Mouse (Mus musculus): ENCODE measurements at regions not wholly inside any gene's neighbourhood (a gene's known extent, or its start where the extent isn't known, plus 50 kb on each side); places are given as distances from the start of the nearest gene placed in this dataset.
"Not testable (repeated sequence)": the region's sequence is repeated elsewhere in the genome, so short reads cannot be mapped to it uniquely, and the experiment has no call there.

GRCm38 (mm10) chr11:52460190-52460780, 64.1 kb downstream of the 9530068E07Rik start:
- in situ Hi-C loops (cut with MboI; ENCODE audit: unreplicated experiment in 2 of 2), result no loop called here

DNA sequence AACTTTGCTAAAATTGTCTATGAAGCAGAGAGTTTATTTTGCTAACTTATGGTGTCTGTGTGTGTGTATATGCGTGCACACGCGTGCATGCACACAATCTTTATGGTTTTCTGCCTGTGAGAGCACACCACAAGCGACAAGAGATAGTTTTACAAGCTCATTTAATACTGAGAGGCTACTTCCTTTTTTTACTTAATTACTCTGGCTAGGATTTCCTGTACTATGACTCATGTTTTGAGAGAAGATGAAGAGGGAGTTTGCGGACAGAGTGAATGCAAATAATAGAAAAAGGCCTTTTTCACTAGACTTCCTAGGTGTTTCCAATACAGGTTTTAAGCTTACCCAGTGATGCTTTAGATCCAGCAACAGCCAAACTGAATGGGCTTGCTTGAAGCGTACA, 74.9 kb downstream of the 9530068E07Rik start:
- in situ Hi-C loops (cut with MboI; ENCODE audit: unreplicated experiment in 2 of 2), result loop anchor here in 1 of 2 experiments (5.0 kb wide), 1 partner anchor 279 kb away; no protein-coding TSS in a partner anchor

DNA sequence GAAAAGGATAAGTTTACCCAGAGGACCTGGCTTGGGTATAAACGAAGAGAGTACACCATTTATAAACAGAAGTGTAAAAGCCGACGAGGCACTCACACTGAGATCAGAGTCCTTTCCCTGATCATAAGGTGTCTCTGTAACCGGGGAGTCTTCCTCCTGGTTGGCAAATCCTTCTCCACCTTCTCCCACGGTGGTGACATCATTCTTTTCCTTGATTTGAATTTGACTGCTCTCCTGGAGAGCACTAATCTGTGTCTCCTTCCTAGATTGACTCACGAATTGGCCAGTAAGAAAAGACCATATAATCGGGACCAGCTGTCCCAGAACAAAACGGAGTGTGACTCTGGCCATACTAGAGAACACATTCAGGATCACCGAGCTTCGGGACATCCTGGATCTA, 83.9 kb downstream of the 9530068E07Rik start:
- in situ Hi-C loops (cut with MboI; ENCODE audit: unreplicated experiment in 2 of 2), result not testable (repeated sequence)

DNA sequence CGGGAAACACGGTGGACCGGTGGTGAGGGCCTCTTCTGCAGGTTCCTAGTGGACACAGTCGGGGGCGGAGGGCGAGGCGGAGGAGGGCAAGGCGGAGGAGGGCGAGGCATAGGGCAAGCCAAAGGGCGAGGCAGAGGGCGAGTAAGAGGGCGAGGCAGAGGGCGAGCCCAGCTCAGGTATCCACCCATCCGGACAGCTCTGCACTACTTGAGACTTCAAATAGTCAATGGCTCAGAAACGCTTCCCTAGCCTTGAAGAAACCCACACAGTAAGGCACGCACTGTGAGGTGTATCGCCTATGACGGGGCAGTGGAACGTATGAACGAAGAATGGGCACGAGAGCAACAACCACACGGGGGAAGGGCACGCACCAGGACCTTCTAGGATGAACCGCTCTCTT, 84.5 kb downstream of the 9530068E07Rik start:
- in situ Hi-C loops (cut with MboI; ENCODE audit: unreplicated experiment in 2 of 2), result not testable (repeated sequence)

GRCm38 (mm10) chr11:52483534-52483933, 87.3 kb downstream of the 9530068E07Rik start:
- in situ Hi-C loops (cut with MboI; ENCODE audit: unreplicated experiment in 2 of 2), result not testable (repeated sequence)

GRCm38 (mm10) chr11:52488538-52488937, 92.3 kb downstream of the 9530068E07Rik start:
- in situ Hi-C loops (cut with MboI; ENCODE audit: unreplicated experiment in 2 of 2), result not testable (repeated sequence)

- in situ Hi-C loops (cut with MboI; ENCODE audit: unreplicated experiment in 2 of 2), result loop anchor here in 1 of 2 experiments (5.0 kb wide), 1 partner anchor 316 kb away; no protein-coding TSS in a partner anchor
Measured at GRCm38 (mm10) chr11:52493336-52493735, 97.1 kb downstream of the 9530068E07Rik start.

- in situ Hi-C loops (cut with MboI; ENCODE audit: unreplicated experiment in 2 of 2), result no loop called here
Measured at GRCm38 (mm10) chr11:52496908-52497307, 100.7 kb downstream of the 9530068E07Rik start.

GRCm38 (mm10) chr11:52502759-52503365, 106.6 kb downstream of the 9530068E07Rik start:
- in situ Hi-C loops (cut with MboI; ENCODE audit: unreplicated experiment in 2 of 2), result no loop called here

- in situ Hi-C loops (cut with MboI; ENCODE audit: unreplicated experiment in 2 of 2), result loop anchor here (10.0 kb wide), 1 partner anchor 743 kb away; no protein-coding TSS in a partner anchor
Measured at GRCm38 (mm10) chr11:52511831-52512297, 115.6 kb downstream of the 9530068E07Rik start.

DNA sequence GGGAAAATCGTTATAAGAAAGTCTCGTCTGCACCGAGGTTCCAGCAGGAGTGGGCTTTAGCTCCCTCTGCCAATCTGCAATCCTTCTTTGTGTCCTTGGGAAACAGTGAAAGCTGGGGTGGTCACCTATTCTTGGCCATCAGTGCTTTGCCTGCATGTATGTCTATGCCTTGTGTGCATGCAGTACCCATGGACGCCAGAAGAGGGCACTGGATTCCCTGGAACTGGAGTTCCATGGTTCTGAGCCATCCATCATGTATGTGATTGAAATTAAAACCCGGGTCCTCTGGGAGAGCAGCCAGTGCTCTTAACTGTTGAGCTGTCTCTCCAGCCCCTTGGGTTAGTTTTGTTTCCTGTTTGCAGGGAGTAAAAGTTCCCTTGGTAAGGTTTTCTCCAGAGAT, 121.1 kb downstream of the 9530068E07Rik start:
- in situ Hi-C loops (cut with MboI; ENCODE audit: unreplicated experiment in 2 of 2), result loop anchor here (10.0 kb wide), 1 partner anchor 737 kb away; no protein-coding TSS in a partner anchor

- in situ Hi-C loops (cut with MboI; ENCODE audit: unreplicated experiment in 2 of 2), result loop anchor here (10.0 kb wide), 1 partner anchor 735 kb away; no protein-coding TSS in a partner anchor
Measured at GRCm38 (mm10) chr11:52519877-52520276, 123.6 kb downstream of the 9530068E07Rik start.

DNA sequence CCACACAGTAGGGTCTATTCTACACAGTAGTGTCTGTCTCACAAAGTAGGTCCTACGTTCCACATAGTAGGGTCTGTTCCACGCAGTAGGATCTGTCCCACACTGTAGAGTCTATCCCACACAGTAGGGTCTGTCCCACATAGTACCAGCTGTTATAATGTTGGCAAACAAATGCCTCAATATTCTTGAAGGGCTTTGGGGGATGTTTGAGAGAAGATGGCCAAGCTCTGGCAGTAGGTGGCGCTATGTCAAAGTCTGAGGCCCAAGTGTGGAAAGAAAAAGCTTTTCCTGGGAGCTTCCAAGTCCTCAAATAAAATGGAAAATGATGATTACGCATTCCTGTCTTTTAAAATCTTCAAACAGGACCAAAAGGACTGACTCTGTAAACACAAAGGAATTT, 125.7 kb downstream of the 9530068E07Rik start:
- in situ Hi-C loops (cut with MboI; ENCODE audit: unreplicated experiment in 2 of 2), result no loop called here

DNA sequence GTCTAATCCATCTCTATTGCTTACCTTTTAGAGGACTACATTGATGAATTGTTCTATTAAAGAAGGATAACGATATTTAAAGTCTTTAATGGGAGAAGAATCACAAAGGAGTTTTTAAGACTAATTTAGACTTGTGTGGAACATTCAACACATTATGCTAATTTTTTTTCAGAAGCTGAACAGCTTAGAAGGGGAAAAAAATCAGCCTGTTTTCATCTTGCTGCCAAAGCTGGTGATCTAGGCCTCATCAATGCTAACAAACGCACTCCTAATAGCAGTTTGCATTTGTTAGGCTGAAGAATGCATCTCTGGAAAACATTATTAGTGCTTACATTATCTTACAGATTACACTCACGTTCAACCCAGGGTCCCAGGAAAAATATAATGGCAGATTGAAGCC, 126.2 kb downstream of the 9530068E07Rik start:
- in situ Hi-C loops (cut with MboI; ENCODE audit: unreplicated experiment in 2 of 2), result no loop called here

DNA sequence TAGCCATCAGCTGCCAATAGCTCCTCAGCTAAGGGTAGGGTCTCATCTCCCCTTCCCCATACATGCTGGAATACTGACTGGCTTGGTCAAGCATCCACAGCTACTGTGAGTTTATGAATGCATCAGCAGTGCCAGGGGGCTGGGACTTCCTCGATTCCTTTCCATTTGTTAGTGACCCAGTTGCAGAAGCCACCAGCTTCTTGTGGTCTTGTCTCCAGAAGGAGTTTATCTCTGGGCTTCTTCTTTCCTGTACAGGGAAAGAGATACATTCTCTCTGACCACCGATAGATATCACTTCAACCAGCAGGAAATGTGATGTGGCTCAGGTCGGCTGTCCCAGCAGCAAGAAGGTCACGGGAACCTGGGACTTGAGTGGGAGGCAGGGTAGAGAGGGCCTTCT, 127.0 kb downstream of the 9530068E07Rik start:
- in situ Hi-C loops (cut with MboI; ENCODE audit: unreplicated experiment in 2 of 2), result no loop called here

- in situ Hi-C loops (cut with MboI; ENCODE audit: unreplicated experiment in 2 of 2), result no loop called here
Measured at GRCm38 (mm10) chr11:52523671-52524070, 127.4 kb downstream of the 9530068E07Rik start.

DNA sequence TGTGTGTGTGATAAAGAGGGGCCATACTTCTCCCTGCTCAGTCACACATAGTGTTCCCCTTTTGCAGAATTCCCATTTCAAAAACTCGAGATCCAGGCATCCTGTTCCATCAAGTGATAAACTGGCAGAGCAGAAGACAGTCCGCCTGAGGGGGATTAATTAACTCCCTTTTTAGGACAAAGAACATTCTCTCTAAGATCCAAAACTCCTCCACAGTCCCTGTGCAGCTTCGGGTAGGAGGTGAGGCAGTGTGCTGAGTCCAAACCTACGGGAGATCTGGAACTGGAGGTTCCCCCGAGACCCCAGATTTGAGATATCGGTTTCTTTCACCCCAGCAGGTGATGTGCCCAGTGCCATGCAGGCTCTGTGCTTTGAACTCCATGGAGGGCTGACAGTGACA, 129.2 kb downstream of the 9530068E07Rik start:
- in situ Hi-C loops (cut with MboI; ENCODE audit: unreplicated experiment in 2 of 2), result no loop called here

DNA sequence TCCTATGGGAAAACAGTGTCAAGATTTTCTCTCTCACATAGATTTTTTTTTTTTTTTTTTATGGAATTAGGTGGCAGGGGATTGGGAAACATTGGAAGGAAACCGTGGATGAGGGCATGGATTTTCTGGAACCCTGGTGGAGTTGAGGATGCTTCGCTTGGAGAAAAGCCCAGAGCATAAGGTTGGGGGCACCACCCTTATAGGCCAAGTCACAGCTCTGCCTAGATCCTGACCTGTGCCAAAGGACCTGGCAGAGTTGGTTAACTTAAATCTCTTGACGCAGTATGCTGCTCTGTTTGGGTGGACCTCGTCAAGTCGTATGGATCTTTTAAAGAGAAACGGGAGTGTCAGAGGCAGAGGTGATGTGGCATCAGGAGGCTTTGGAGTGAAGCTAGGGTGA, 130.1 kb downstream of the 9530068E07Rik start:
- in situ Hi-C loops (cut with MboI; ENCODE audit: unreplicated experiment in 2 of 2), result no loop called here

GRCm38 (mm10) chr11:52533379-52533778, 137.2 kb downstream of the 9530068E07Rik start:
- in situ Hi-C loops (cut with MboI; ENCODE audit: unreplicated experiment in 2 of 2), result no loop called here

DNA sequence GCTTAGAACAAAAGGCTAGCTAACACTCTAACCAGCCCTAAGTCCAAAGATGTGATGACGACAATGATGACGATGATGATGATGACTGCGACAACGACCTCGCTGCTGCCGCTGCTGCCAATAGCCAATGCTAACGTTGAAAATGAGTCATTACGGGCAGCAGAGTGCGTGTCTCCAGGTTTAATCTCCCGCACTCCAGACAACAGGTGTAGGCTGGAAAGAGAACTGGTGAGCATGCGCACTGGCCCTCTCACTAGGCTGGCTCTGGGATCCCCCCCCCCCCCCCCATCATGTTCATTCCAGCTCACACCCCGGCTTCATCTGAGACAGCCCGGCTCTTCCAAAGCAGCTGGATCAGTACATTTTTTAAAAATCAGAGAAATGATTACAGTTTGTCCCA, 138.4 kb downstream of the 9530068E07Rik start:
- in situ Hi-C loops (cut with MboI; ENCODE audit: unreplicated experiment in 2 of 2), result no loop called here

DNA sequence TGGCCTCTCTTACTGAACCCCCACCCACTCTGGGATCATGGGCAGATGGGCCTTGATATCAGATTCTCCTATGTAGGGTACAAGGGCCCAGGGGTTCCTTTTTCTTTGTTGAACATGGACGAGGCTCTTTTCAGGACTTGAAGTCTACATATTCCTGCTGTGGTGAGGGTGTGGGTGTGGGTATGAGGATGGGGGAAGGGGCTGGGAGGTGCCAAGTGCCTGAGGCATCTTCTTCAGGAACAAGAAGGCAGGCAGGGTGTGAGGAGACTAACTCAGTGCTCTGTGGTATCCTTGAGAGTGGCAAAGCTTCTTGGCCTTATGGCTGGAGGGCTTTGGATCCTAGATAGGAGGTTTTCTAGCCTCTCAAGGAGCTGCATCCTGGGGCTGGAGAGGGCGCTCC, 140.0 kb downstream of the 9530068E07Rik start:
- in situ Hi-C loops (cut with MboI; ENCODE audit: unreplicated experiment in 2 of 2), result no loop called here

DNA sequence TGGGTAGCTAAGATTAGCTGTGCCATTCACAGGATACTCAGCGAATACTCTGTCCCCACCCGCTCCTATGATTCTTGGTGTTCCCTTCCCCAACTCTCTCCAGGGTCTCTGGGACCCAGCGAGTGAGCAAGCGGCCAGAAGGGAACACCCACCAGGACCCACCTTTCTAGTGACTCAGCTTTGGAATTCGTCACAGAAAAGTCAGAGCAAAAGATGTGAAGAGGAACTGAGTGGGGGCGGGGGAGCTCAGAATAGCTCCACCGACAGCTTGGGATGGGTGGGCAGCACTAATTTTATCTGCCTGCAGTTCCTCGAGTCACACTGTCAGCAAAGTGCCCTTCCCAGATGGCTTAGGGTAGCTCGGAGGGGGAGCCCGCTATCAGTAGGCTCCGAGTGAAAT, 140.6 kb downstream of the 9530068E07Rik start:
- in situ Hi-C loops (cut with MboI; ENCODE audit: unreplicated experiment in 2 of 2), result no loop called here
